Mouse (Mus musculus): Measurements from ENCODE around the gene Map3k14.

DNA sequence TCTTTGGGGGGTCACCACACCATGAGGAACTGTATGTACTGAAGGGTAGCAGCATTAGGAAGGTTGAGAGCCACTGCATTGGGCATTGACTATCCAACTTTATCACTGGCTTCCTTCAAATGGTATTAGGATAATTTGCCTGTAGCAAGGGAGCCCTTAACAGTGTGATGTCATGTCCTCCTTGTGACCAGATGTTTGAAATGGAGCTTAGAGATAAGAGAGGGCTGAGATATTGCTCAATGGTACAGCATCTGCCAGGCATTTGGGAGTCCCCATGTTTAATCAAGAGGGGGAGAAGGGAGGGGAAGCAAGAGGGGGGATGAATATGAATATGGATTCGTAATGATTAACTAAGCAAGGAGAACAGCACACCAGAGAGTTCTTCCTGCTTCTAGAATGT, 51.9 kb downstream of the Map3k14 start:
- no peak for TF ChIP-seq ZKSCAN1 (IDR thresholded peaks at IDR 0.05; ENCODE audit: low read depth, low read length)
- no peak for TF ChIP-seq POLR2AphosphoS2 (IDR thresholded peaks at IDR 0.05; ENCODE audit: low read length)
- no peak for TF ChIP-seq MXI1 (IDR thresholded peaks at IDR 0.05; ENCODE audit: low read depth, low read length)
- TF ChIP-seq CTCF (IDR thresholded peaks at IDR 0.05 in 2 of 3, conservative IDR thresholded peaks at IDR 0.05 in 1 of 3; ENCODE audit: control insufficient read depth in 1 of 3, insufficient read depth in 1 of 3, low read depth in 2 of 3, low read length in 3 of 3, poor library complexity in 1 of 3, severe bottlenecking in 1 of 3), result no peak

Data from MEL (cell line).